Mouse (Mus musculus): Measurements from ENCODE around the gene Zfp668.
A peak's percentile ranks its signal among the peaks of the same experiment; 100 is the strongest.

GRCm38 (mm10) chr7:127921516-127921915, 44.9 kb upstream of the Zfp668 start:
- peak; percentile 76 for TF ChIP-seq CTCF (IDR thresholded peaks at IDR 0.05; ENCODE audit: low read depth, low read length)
- no peak for TF ChIP-seq EP300 (IDR thresholded peaks at IDR 0.05; ENCODE audit: insufficient read depth, low read depth, low read length)

Data from ES-Bruce4 (cell line).